Mouse (Mus musculus) neural tube, embryonic 12.5 days (tissue): ENCODE measurements around the gene Wdfy4. TPM values are rescaled to one million over a fixed set of nuclear protein-coding genes. Genes with fewer than 3 reads are reported as not detected.

Source experiments
- ATAC-seq: fragments of 200-750 bp; cut with Nextera tagmentation; 2 replicates; pipeline ENCODE4 v1.8.0; 2017; ENCODE audit warnings: low read depth, mild to moderate bottlenecking, moderate TSS enrichment, moderate library complexity; ENCODE audit not compliant: low FRiP score
- H3K27ac ChIP-seq: fragments of 300-500 bp; sonication (generic); 2 replicates; pipeline ENCODE4 v1.5.1; 2016
- H3K27me3 ChIP-seq: fragments of 300-500 bp; sonication (generic); replicated peaks from 2 replicates; pipeline ENCODE4 v1.6.1; 2016; ENCODE audit warnings: mild to moderate bottlenecking
- H3K36me3 ChIP-seq: fragments of 300-500 bp; sonication (generic); 2 replicates; pipeline ENCODE4 v1.6.1; 2016; ENCODE audit warnings: mild to moderate bottlenecking
- H3K4me1 ChIP-seq: fragments of 300-500 bp; sonication (generic); 2 replicates; pipeline ENCODE4 v1.6.1; 2016
- H3K4me2 ChIP-seq: fragments of 300-500 bp; sonication (generic); replicated peaks from 2 replicates; pipeline ENCODE4 v1.6.1; 2016; ENCODE audit warnings: mild to moderate bottlenecking
- H3K4me3 ChIP-seq: fragments of 300-500 bp; sonication (generic); 2 replicates; pipeline ENCODE4 v1.5.1; 2016
- H3K9ac ChIP-seq: fragments of 300-500 bp; sonication (generic); 2 replicates; pipeline ENCODE4 v1.6.1; 2016; ENCODE audit warnings: mild to moderate bottlenecking
- H3K9me3 ChIP-seq: fragments of 300-500 bp; sonication (generic); 2 replicates; pipeline ENCODE4 v1.6.1; 2016; ENCODE audit warnings: mild to moderate bottlenecking
- WGBS: fragments of 180-500 bp; shearing (Covaris S2); methylation state at CpG from one replicate; pipeline ENCODE4 v1.1.7; 2016; 5-methylcytosine and 5-hydroxymethylcytosine counted together
- polyA plus RNA-seq: library from polyadenylated mRNA; unstranded; fragments of >200 nt; fragmentation: Nextera tagmentation; extraction: Ambion mirVana; gene quantifications from 2 replicates; pipeline ENCODE4 v1.2.1, GENCODE M21; 2016

Wdfy4 gene
- polyA plus RNA-seq, 1 experiment from 2014 or later, result 0.62 TPM

DNA sequence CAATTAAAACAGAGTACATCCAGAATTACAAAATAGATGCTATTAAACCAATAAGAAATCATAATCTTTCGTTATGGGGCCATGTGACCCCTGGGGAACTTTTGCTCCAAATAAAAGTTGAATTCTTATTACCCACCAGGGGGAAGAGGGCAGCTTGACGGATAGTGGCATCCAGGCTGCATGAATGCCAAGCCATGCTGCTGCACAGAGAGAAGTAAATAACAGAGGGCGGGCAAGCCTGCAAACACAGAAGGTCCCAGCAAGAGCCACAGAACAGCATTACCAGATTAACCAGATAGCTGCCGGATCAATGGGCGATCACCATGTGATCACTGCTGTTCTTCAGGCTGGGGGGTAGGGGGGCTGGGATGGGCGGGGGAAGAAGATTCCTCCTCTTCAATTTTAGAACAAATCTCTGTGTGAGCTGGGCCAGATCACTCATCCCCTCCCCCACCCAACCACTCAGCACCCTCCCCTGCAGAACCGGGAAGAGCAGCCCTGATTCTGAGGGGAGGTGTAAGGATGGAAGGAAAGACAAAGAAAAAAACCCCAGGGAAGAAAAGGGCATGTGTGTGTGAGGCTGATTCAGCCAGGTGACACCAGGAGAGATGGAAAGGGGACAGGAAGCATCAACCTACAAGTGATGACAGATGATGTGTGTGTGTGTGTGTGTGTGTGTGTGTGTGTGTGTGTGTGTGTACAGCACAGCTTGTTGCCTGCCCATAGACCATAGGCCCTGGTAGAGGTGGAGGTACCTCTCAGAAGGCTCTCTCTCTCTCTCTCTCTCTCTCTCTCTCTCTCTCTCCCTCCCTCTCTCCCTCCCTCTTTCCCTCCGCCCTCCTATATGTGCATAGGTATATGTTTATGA is 185.0 kb downstream of the Wdfy4 start:
- Histone ChIP-seq H3K4me2 (no peak overlapping the region), H3K36me3 (no peaks in the 10 kb centered on the region), H3K9ac (no peak overlapping the region), H3K4me3 (no peak overlapping the region), H3K27me3 (no peaks in the 10 kb centered on the region), H3K27ac (no peak overlapping the region), H3K4me1 (peaks cover 13% of the 10 kb centered on the region; the same call in 1 of the 2 replicates), H3K9me3 (peaks cover 3% of the 10 kb centered on the region; the same call in 1 of the 2 replicates)
- ATAC-seq, result no peak
- WGBS, result 28% methylated on average over 8 of the region's 8 CpGs

- peak overlapping the region; percentile 34; the same call in 1 of the 2 replicates for H3K4me2 ChIP-seq
- H3K9me3 ChIP-seq, result no peaks in the 10 kb centered on the region
- no peak for ATAC-seq
- peaks cover 19% of the 10 kb centered on the region; the same call in 1 of the 2 replicates for H3K4me1 ChIP-seq
- 0 out of 2 replicates have a peak overlapping the region, but pooled peaks have one; percentile 26 for H3K9ac ChIP-seq
- H3K27ac ChIP-seq, result no peak overlapping the region
- H3K4me3 ChIP-seq, result no peak overlapping the region; the same call in 1 of the 2 replicates
- 22% methylated on average over 10 of the region's 10 CpGs for WGBS
- no peaks in the 10 kb centered on the region for H3K36me3 ChIP-seq
- no peaks in the 10 kb centered on the region for H3K27me3 ChIP-seq
Observed at GRCm38 (mm10) chr14:32999511-32999910, 185.8 kb downstream of the Wdfy4 start.

GRCm38 (mm10) chr14:32994954-32995636 is 190.2 kb downstream of the Wdfy4 start:
- WGBS, result 5% methylated on average over 10 of the region's 10 CpGs
- H3K9ac ChIP-seq, result 0 out of 2 replicates have a peak overlapping the region, but pooled peaks have one; percentile 17
- no peak overlapping the region for H3K27ac ChIP-seq
- H3K4me1 ChIP-seq, result peaks cover 15% of the 10 kb centered on the region; the same call in 1 of the 2 replicates
- H3K9me3 ChIP-seq, result no peaks in the 10 kb centered on the region
- 0 out of 2 replicates have a peak, but pooled peaks have one; percentile 33 for ATAC-seq
- H3K4me3 ChIP-seq, result no peak overlapping the region
- H3K27me3 ChIP-seq, result no peaks in the 10 kb centered on the region; the same call in 1 of the 2 replicates
- no peaks in the 10 kb centered on the region for H3K36me3 ChIP-seq
- peak overlapping the region; percentile 36 for H3K4me2 ChIP-seq

DNA sequence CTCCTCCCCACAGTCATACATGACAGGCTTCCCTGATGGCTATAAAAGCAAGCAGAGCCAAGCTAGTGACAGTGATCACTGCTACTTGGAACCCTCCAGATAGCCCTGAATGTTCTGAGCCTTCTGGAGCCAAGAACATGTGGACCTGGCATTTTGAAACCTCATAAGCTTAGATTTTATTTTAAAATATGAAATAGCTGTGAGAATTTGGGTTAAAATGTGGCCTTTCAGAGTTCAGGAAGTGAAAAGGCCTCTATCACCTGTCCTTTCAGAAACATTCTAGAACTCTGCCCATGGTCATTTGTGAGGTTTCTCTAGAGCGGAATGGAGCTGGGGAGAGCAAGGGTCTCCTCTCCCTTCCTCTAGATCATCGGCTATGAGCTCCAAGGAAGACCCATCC is 194.2 kb downstream of the Wdfy4 start, which contains the start of gene Lrrc18:
Gene Lrrc18, plus strand, starts transcription at position 301 of the 400 bp plus-strand sequence.
- no peak within 1 kb of the TSS for H3K9ac ChIP-seq
- whole genome bisulfite sequencing, result 92% methylated on average over 2 of the region's 2 CpGs
- H3K27me3 ChIP-seq, result peaks cover 10% of the 10 kb centered on the region
- ATAC-seq, result no peak
- no peaks in the 10 kb centered on the region for H3K9me3 ChIP-seq
- H3K4me3 ChIP-seq, result no peak within 1 kb of the TSS
- H3K27ac ChIP-seq, result no peak within 1 kb of the TSS
- no peaks in the 10 kb centered on the region for H3K36me3 ChIP-seq
- H3K4me1 ChIP-seq, result peaks cover 15% of the 10 kb centered on the region
- no peak within 1 kb of the TSS for H3K4me2 ChIP-seq

DNA sequence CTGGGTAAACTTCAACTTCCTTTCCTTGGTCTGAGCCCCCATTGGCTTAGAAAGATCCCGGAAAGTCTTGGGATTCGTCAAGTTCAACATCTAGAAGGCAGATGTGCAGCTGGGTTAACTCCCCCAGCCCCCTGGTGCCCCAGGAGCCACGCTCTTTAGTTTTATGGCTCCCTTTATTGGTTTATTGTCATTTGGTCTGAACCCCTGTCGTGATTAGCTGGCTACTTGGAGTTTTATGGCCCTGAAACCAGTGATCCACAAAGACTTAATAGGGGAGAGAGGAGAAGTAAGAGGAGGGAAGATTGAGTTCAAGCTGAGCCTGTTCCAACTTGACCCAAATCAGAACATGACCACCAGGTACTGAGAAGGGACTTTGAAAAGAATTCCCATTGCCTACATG is 198.6 kb downstream of the Wdfy4 start:
- Histone ChIP-seq H3K4me3 (no peak overlapping the region), H3K36me3 (no peaks in the 10 kb centered on the region), H3K27me3 (peaks cover 18% of the 10 kb centered on the region), H3K4me1 (peaks cover 6% of the 10 kb centered on the region; the same call in 1 of the 2 replicates), H3K27ac (no peak overlapping the region), H3K4me2 (no peak overlapping the region), H3K9ac (no peak overlapping the region), H3K9me3 (no peaks in the 10 kb centered on the region)
- 7% methylated on average over 4 of the region's 4 CpGs for WGBS
- ATAC-seq, result no peak

DNA sequence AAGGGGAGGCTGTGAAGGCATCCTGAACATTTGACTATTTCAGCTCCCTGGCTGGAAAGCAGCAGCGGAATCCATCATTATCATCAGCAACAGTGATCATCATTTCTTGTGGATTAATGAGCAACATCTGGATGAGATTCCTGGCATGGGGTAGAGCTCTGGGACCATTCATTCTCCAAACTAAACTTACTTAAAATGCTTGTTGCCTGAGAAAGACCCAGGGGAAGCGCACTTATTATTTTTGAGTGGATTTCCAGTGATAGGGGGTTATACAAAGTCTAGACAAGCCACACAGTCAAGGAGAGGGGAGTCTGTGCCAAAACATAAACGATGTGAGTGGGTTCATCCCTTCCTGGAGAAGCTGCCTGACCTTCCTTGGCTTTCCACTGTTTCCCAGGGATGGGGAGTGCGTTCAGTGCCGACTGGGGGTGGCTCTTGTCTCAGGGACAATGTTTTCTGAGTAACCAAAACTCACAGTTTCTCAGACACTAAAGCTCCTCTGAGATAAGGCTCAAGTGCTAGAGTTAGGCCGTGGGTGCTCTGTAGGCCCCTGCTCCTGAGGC is 201.1 kb downstream of the Wdfy4 start:
- WGBS, result 77% methylated on average over 6 of the region's 6 CpGs

DNA sequence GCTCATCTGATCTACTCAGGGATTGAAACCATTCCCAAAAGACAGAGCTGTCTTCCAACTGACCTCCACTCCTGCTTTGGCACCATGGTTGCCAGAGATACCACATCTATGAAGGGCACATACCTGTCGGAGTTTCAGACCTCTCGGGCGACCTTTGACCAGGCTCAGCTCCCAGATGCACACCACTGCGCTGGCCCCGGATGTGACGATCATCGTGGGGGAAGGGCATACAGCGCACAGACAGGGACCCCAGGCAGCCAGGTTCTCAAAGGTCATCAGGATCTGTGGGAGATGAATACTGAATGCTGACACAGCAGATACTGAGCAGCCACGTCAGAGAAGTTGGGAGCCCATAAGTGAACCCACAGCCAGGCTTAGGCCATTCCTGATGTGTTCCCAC is 214.6 kb downstream of the Wdfy4 start:
- no peaks in the 10 kb centered on the region for H3K9me3 ChIP-seq
- no peaks in the 10 kb centered on the region for H3K27me3 ChIP-seq
- no peaks in the 10 kb centered on the region for H3K4me1 ChIP-seq
- H3K4me2 ChIP-seq, result no peak overlapping the region
- no peak for ATAC-seq
- no peak overlapping the region for H3K27ac ChIP-seq
- WGBS, result 76% methylated on average over 9 of the region's 9 CpGs
- H3K4me3 ChIP-seq, result no peak overlapping the region
- H3K36me3 ChIP-seq, result no peaks in the 10 kb centered on the region
- H3K9ac ChIP-seq, result no peak overlapping the region

More for the DNA sequence above, 201.1 kb downstream of the Wdfy4 start:
- Histone ChIP-seq H3K36me3 (no peaks in the 10 kb centered on the region), H3K27ac (no peak overlapping the region), H3K9me3 (no peaks in the 10 kb centered on the region), H3K27me3 (peaks cover 18% of the 10 kb centered on the region), H3K4me3 (no peak overlapping the region), H3K9ac (no peak overlapping the region), H3K4me2 (no peak overlapping the region), H3K4me1 (peaks cover 6% of the 10 kb centered on the region; the same call in 1 of the 2 replicates)
- ATAC-seq, result no peak

- WGBS, result 86% methylated on average over 10 of the region's 10 CpGs
- ATAC-seq, result no peak
Observed at GRCm38 (mm10) chr14:32964742-32965141, 220.6 kb downstream of the Wdfy4 start.

GRCm38 (mm10) chr14:32960481-32960880 is 224.8 kb downstream of the Wdfy4 start:
- no peak overlapping the region for H3K27ac ChIP-seq
- no peak overlapping the region for H3K4me3 ChIP-seq
- no peaks in the 10 kb centered on the region for H3K4me1 ChIP-seq
- H3K9me3 ChIP-seq, result no peaks in the 10 kb centered on the region
- WGBS, result 39% methylated on average over 5 of the region's 5 CpGs
- no peak overlapping the region for H3K4me2 ChIP-seq
- H3K27me3 ChIP-seq, result no peaks in the 10 kb centered on the region
- no peaks in the 10 kb centered on the region for H3K36me3 ChIP-seq
- no peak overlapping the region for H3K9ac ChIP-seq
- peak; percentile 53 for ATAC-seq

More at GRCm38 (mm10) chr14:32964742-32965141, 220.6 kb downstream of the Wdfy4 start:
- Histone ChIP-seq H3K4me1 (no peaks in the 10 kb centered on the region), H3K36me3 (no peaks in the 10 kb centered on the region), H3K9ac (no peak overlapping the region), H3K9me3 (no peaks in the 10 kb centered on the region), H3K27me3 (no peaks in the 10 kb centered on the region), H3K4me2 (no peak overlapping the region), H3K4me3 (no peak overlapping the region), H3K27ac (no peak overlapping the region)

DNA sequence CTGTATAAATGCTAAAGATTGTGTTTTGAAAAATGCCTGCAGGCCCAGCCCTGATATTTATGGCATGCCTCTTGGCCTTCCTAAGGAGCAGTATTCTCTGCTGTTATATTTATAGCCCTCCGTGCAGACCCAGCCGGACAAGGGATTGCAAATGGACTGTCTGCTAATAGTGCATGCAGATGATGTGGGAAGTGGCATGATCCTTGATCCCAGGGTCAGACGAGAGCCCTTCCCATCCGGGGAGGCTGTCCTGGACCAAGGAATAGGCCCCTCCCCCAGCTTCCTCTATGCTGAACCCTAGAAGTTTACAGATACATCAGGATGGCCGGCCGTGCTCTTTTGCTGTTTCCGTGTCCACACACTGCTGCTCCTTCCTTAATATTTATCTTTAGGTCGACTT is 226.6 kb downstream of the Wdfy4 start:
- Histone ChIP-seq H3K9ac (no peak overlapping the region), H3K4me2 (no peak overlapping the region), H3K4me3 (no peak overlapping the region), H3K36me3 (no peaks in the 10 kb centered on the region), H3K27me3 (no peaks in the 10 kb centered on the region), H3K27ac (no peak overlapping the region), H3K9me3 (no peaks in the 10 kb centered on the region), H3K4me1 (no peaks in the 10 kb centered on the region)
- ATAC-seq, result no peak
- 55% methylated on average over 8 of the region's 8 CpGs for WGBS

DNA sequence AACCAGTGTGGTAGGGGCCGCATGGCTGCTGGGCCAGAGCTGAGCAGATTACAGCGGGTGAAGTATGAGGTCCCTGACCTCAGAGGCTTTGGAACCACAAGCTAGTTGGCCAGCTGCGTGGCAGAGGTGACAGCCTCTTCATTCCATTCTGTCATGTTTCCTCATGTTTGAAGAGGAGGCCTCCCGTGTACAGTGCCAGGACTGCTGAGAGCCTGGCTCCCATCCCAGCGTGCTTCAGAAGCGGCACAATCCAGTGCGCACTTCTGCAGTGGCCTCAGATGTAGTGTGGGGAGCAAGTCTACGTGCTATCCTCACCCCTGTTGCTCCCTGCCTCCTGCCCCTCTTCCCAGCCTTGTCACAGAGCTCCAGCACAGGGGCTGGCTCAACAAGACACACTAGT is 228.8 kb downstream of the Wdfy4 start:
- WGBS, result 80% methylated on average over 8 of the region's 8 CpGs
- no peak overlapping the region for H3K27ac ChIP-seq
- no peak for ATAC-seq
- no peaks in the 10 kb centered on the region for H3K9me3 ChIP-seq
- H3K36me3 ChIP-seq, result no peaks in the 10 kb centered on the region
- no peaks in the 10 kb centered on the region for H3K27me3 ChIP-seq
- H3K4me3 ChIP-seq, result no peak overlapping the region
- peaks cover 2% of the 10 kb centered on the region for H3K4me1 ChIP-seq
- no peak overlapping the region for H3K4me2 ChIP-seq
- no peak overlapping the region for H3K9ac ChIP-seq
